Mouse (Mus musculus) brown adipose tissue, adult 24 weeks (tissue): Measurements from ENCODE around the gene Fabp6. TPM values are rescaled to one million over a fixed set of nuclear protein-coding genes. Genes with fewer than 3 reads are reported as not detected.

ENCODE experiments used
- polyA plus RNA-seq: library from polyadenylated mRNA; stranded (reverse); fragments of >200 nt; gene quantifications from 2 replicates; pipeline ENCODE4 v1.2.4, GENCODE M21; 2012; ENCODE audit not compliant: missing spikeins, insufficient read depth, insufficient read length

Gene Fabp6
- polyA plus RNA-seq, 1 experiment, result not detected

Other genes starting within 250 kb of the Fabp6 start
- 157 and 160 TPM in 2 replicates for gene Pttg1, start 175.3 kb downstream of the Fabp6 start, polyA plus RNA-seq
- 15.2 and 20.3 TPM in 2 replicates for gene Slu7, start 167.8 kb downstream of the Fabp6 start, polyA plus RNA-seq
- gene C1qtnf2, start 127.3 kb downstream of the Fabp6 start, polyA plus RNA-seq, result 2.8 and 3.3 TPM in 2 replicates
- gene Ccnjl, start 72.8 kb downstream of the Fabp6 start, polyA plus RNA-seq, result not detected in 2 replicates
- gene 4933415A04Rik, start 14.5 kb downstream of the Fabp6 start, polyA plus RNA-seq, result not detected in 2 replicates
- gene Pwwp2a, start 80.5 kb upstream of the Fabp6 start, polyA plus RNA-seq, result 7.6 and 7.7 TPM in 2 replicates
- gene Ttc1, start 146.5 kb upstream of the Fabp6 start, polyA plus RNA-seq, result 38.1 and 50.5 TPM in 2 replicates